Mouse (Mus musculus) E14TG2a.4 (cell line): ENCODE measurements around the gene Otop2.

ENCODE experiments used
- CTCF ChIP-seq: conservative IDR thresholded peaks from 2 replicates; pipeline ENCODE4 v1.5.1; 2014; ENCODE audit warnings: low read length
- NANOG ChIP-seq: IDR thresholded peaks from 2 replicates; pipeline ENCODE4 v1.6.1; 2014; ENCODE audit warnings: borderline replicate concordance, low read length, mixed read lengths
- POU5F1 ChIP-seq: IDR thresholded peaks from 2 replicates; pipeline ENCODE4 v1.6.1; 2014; ENCODE audit warnings: low read length, borderline replicate concordance

DNA sequence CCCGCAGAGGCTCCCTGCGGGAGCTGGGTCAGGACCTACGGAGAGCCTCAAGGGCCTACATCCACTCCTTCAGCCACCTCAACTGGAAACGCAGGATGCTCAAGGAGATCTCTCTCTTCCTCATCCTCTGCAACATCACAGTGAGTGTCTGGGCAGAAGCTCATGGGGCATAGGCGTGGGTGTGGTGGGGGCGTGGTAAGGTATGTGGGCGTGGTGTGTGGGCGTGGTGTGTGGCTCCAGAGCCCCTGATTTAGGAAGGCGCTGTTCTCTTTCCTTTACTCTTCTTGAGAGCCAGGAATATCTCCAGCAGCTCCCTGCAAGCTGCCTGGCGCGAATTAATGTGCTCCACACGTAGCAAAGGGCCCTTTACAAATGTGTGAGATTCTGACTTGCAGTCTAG lies 38.0 kb downstream of the Otop2 start:
- no peak for TF ChIP-seq NANOG
- no peak for TF ChIP-seq CTCF
- no peak for TF ChIP-seq POU5F1
